Mouse (Mus musculus) urinary bladder, postnatal 36 days (tissue): ENCODE measurements around the gene Phldb2.

Experiments
- DNase-seq, 2 experiments: peaks; one replicate each; pipeline ENCODE4 v3.0.0; 2022; ENCODE audit warnings: low spot score in 2 of 2, mixed read lengths in 1 of 2

The Phldb2 gene

GRCm38 (mm10) chr16:45737880-45738279 lies 215.5 kb downstream of the Phldb2 start:
- no peak for DNase-seq

- no peak for DNase-seq
Measured at GRCm38 (mm10) chr16:45736724-45737123, 216.7 kb downstream of the Phldb2 start.

GRCm38 (mm10) chr16:45729163-45729562 lies 224.2 kb downstream of the Phldb2 start:
- DNase-seq = no peak

GRCm38 (mm10) chr16:45724742-45725102 lies 228.7 kb downstream of the Phldb2 start:
- DNase-seq = no peak

GRCm38 (mm10) chr16:45724061-45724741 lies 229.2 kb downstream of the Phldb2 start, which contains the start of gene Tagln3:
TSS of gene Tagln3 (minus strand) at chr16:45724608.
- no peak for DNase-seq

GRCm38 (mm10) chr16:45723172-45723901 lies 230.1 kb downstream of the Phldb2 start:
- DNase-seq = no peak

- no peak for DNase-seq
Measured at GRCm38 (mm10) chr16:45722460-45722951, 230.9 kb downstream of the Phldb2 start.

- no peak for DNase-seq
Measured at GRCm38 (mm10) chr16:45720022-45720630, 233.3 kb downstream of the Phldb2 start.

- DNase-seq = no peak
Measured at GRCm38 (mm10) chr16:45718296-45718695, 235.1 kb downstream of the Phldb2 start.

GRCm38 (mm10) chr16:45714489-45715150 lies 238.8 kb downstream of the Phldb2 start:
- no peak for DNase-seq

- DNase-seq = no peak
Measured at GRCm38 (mm10) chr16:45713878-45714277, 239.5 kb downstream of the Phldb2 start.

- no peak for DNase-seq
Measured at GRCm38 (mm10) chr16:45713261-45713660, 240.1 kb downstream of the Phldb2 start.

- no peak for DNase-seq
Measured at GRCm38 (mm10) chr16:45711263-45711662, 242.1 kb downstream of the Phldb2 start.

GRCm38 (mm10) chr16:45699301-45699700 lies 254.1 kb downstream of the Phldb2 start:
- no peak for DNase-seq

- no peak for DNase-seq
Measured at GRCm38 (mm10) chr16:45697996-45698395, 255.4 kb downstream of the Phldb2 start.
